Mouse (Mus musculus): ENCODE measurements at regions not wholly inside any gene's neighbourhood (a gene's known extent, or its start where the extent isn't known, plus 50 kb on each side); places are given as distances from the start of the nearest gene placed in this dataset.

GRCm38 (mm10) chr1:137289456-137289855 is 329.2 kb upstream of the Nr5a2 start:
- Histone ChIP-seq H3K4me2 (ENCODE audit: insufficient read depth, low read depth, poor library complexity, severe bottlenecking) (peak overlapping the region; percentile 41; the same call in 1 of the 2 replicates), H3K79me2 (replicated peaks; ENCODE audit: control insufficient read depth, extremely low read depth, insufficient read depth, poor library complexity, severe bottlenecking) (no peaks in the 10 kb centered on the region), H3K9ac (ENCODE audit: insufficient read depth, low read depth) (no peak overlapping the region), H3K36me3 (replicated peaks in 1 of 2; ENCODE audit: control insufficient read depth in 1 of 2, insufficient read depth in 1 of 2, low read length in 1 of 2) (no peaks in the 10 kb centered on the region), H3K9me3 (replicated peaks; ENCODE audit: low read length) (no peaks in the 10 kb centered on the region), H3K27me3 (replicated peaks) (no peaks in the 10 kb centered on the region), H3K4me1 (ENCODE audit: control insufficient read depth in 1 of 2, insufficient read depth in 2 of 2) (no peaks in the 10 kb centered on the region), H3K4me3 (replicated peaks in 1 of 3; ENCODE audit: low read depth in 2 of 3, low read length in 2 of 3, poor library complexity in 1 of 3) (no peak overlapping the region), H3K27ac (ENCODE audit: insufficient read depth, low read depth) (no peak overlapping the region)
- no peak for DNase-seq (ENCODE audit: extremely low read depth)
- TF ChIP-seq ELF1 (IDR thresholded peaks at IDR 0.05; ENCODE audit: low read depth, low read length) (no peak), ZMIZ1 (IDR thresholded peaks at IDR 0.05; ENCODE audit: low read depth, low read length) (no peak), TCF12 (IDR thresholded peaks at IDR 0.05; ENCODE audit: low read depth, low read length) (no peak), SMC3 (IDR thresholded peaks at IDR 0.05; ENCODE audit: low read depth, low read length) (no peak), KAT2A (IDR thresholded peaks at IDR 0.05; ENCODE audit: insufficient replicate concordance, low read length) (no peak), MAZ (IDR thresholded peaks at IDR 0.05; ENCODE audit: low read depth, low read length) (no peak), CTCF (conservative IDR thresholded peaks at IDR 0.05 in 1 of 2, IDR thresholded peaks at IDR 0.05 in 1 of 2; ENCODE audit: low read depth in 2 of 2, low read length in 2 of 2) (no peak), ZC3H11A (IDR thresholded peaks at IDR 0.05; ENCODE audit: low read depth, low read length) (no peak), RAD21 (IDR thresholded peaks at IDR 0.05; ENCODE audit: low read depth, low read length) (no peak), HCFC1 (IDR thresholded peaks at IDR 0.05; ENCODE audit: low read depth, low read length) (no peak), POLR2A (IDR thresholded peaks at IDR 0.05; ENCODE audit: low read depth, low read length) (no peak), PAX5 (IDR thresholded peaks at IDR 0.05; ENCODE audit: low read length) (no peak), USF1 (IDR thresholded peaks at IDR 0.05; ENCODE audit: low read depth, low read length) (no peak), TBP (conservative IDR thresholded peaks at IDR 0.05; ENCODE audit: low read depth, low read length) (no peak)
- in situ Hi-C loops (cut with MboI; ENCODE audit: low pct_ligation_motif_present, low pct_unique_long_range_greater_than_20kb, low sequenced_read_pairs) = no loop called here
- dilution Hi-C loops (cut with MboI; ENCODE audit: extremely low pct_ligation_motif_present, extremely low pct_unique_long_range_greater_than_20kb, low sequenced_read_pairs) = no loop called here

GRCm38 (mm10) chr1:137283291-137283690 is 323.0 kb upstream of the Nr5a2 start:
- no peak for DNase-seq (ENCODE audit: extremely low read depth)
- dilution Hi-C loops (cut with MboI; ENCODE audit: extremely low pct_ligation_motif_present, extremely low pct_unique_long_range_greater_than_20kb, low sequenced_read_pairs) (no loop called here), in situ Hi-C loops (cut with MboI; ENCODE audit: low pct_ligation_motif_present, low pct_unique_long_range_greater_than_20kb, low sequenced_read_pairs) (no loop called here)
- H3K79me2 ChIP-seq (replicated peaks; ENCODE audit: control insufficient read depth, extremely low read depth, insufficient read depth, poor library complexity, severe bottlenecking) = no peaks in the 10 kb centered on the region
- H3K9me3 ChIP-seq (replicated peaks; ENCODE audit: low read length) = no peaks in the 10 kb centered on the region
- no peak overlapping the region for H3K27ac ChIP-seq (ENCODE audit: insufficient read depth, low read depth)
- no peaks in the 10 kb centered on the region for H3K27me3 ChIP-seq (replicated peaks)
- no peaks in the 10 kb centered on the region for H3K36me3 ChIP-seq (replicated peaks in 1 of 2; ENCODE audit: control insufficient read depth in 1 of 2, insufficient read depth in 1 of 2, low read length in 1 of 2)
- TF ChIP-seq UBTF (IDR thresholded peaks at IDR 0.05; ENCODE audit: low read depth, low read length) = no peak
- no peak for TF ChIP-seq USF1 (IDR thresholded peaks at IDR 0.05; ENCODE audit: low read depth, low read length)
- TF ChIP-seq MAFK (IDR thresholded peaks at IDR 0.05; ENCODE audit: insufficient replicate concordance, low read length) = no peak
- TF ChIP-seq JUN (IDR thresholded peaks at IDR 0.05; ENCODE audit: insufficient read depth, low read depth, low read length) = no peak
- TF ChIP-seq JUND (conservative IDR thresholded peaks at IDR 0.05; ENCODE audit: low read depth, low read length) = no peak
- no peak for TF ChIP-seq RAD21 (IDR thresholded peaks at IDR 0.05; ENCODE audit: low read depth, low read length)
- TF ChIP-seq ZMIZ1 (IDR thresholded peaks at IDR 0.05; ENCODE audit: low read depth, low read length) = no peak
- no peak for TF ChIP-seq USF2 (conservative IDR thresholded peaks at IDR 0.05; ENCODE audit: low read depth, low read length)
- TF ChIP-seq E2F4 (IDR thresholded peaks at IDR 0.05; ENCODE audit: insufficient replicate concordance, low read depth, low read length) = no peak
- H3K4me1 ChIP-seq (ENCODE audit: control insufficient read depth in 1 of 2, insufficient read depth in 2 of 2) = no peaks in the 10 kb centered on the region
- no peak overlapping the region for H3K9ac ChIP-seq (ENCODE audit: insufficient read depth, low read depth)
- H3K4me2 ChIP-seq (ENCODE audit: insufficient read depth, low read depth, poor library complexity, severe bottlenecking) = no peak overlapping the region
- no peak overlapping the region for H3K4me3 ChIP-seq (replicated peaks in 1 of 3; ENCODE audit: low read depth in 2 of 3, low read length in 2 of 3, poor library complexity in 1 of 3)
